Mouse (Mus musculus): ENCODE results near the gene Ntm. TPM values are rescaled to one million over a fixed set of nuclear protein-coding genes. Genes with fewer than 3 reads are reported as not detected.

Ntm gene
- total RNA-seq (2014; rRNA removed), result 140 and 162 TPM in 2 replicates
- polyA plus RNA-seq (2015; fragmentation: Nextera tagmentation; extraction: Ambion mirVana), result 155 and 235 TPM in 2 replicates

- H3K9ac ChIP-seq, result peak within 1 kb of the TSS; percentile 70
Observed at GRCm38 (mm10) chr9:29962978-29963377, at the start of gene Ntm. Gene Ntm, minus strand, starts transcription at chr9:29963141.

DNA sequence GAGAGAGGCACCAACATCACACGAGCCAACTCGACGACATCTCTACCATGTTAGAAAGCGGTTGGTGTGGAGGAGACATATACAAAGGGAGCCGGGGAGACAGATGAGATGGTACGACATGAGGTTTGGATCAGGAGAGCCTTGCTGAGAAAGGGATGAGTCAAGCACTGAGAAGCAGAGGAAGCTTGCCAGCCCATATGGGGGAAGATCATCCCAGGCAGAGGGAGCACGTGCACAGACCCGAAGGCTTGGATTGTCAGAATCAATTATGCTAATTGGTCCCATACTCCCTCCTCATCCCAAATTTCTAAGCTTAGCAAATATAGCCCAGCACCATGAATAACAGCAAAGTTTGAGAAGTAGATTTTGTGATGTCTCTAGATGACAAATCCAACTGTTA lies 42.8 kb upstream of the Ntm start:
- TF ChIP-seq CTCF (IDR thresholded peaks at IDR 0.05; ENCODE audit: low read depth), result no peak
- Histone ChIP-seq H3K4me2 (ENCODE audit: low read depth) (no peak overlapping the region), H3K27ac (ENCODE audit: low read depth, low read length) (no peak overlapping the region), H3K9me3 (ENCODE audit: low read length) (no peaks in the 10 kb centered on the region), H3K4me3 (ENCODE audit: low read depth, low read length) (no peak overlapping the region), H3K4me1 (ENCODE audit: insufficient read depth) (no peaks in the 10 kb centered on the region), H3K9ac (no peak overlapping the region), H3K36me3 (ENCODE audit: insufficient read depth) (no peaks in the 10 kb centered on the region), H3K27me3 (ENCODE audit: insufficient read depth, low read length) (no peaks in the 10 kb centered on the region)
- WGBS, result 70% methylated on average over 8 of the region's 8 CpGs
- DNase-seq, result peak; percentile 62
- ATAC-seq, result peak; percentile 60

More at GRCm38 (mm10) chr9:29962978-29963377, at the start of gene Ntm:
- no peak for TF ChIP-seq CTCF (IDR thresholded peaks at IDR 0.05; ENCODE audit: low read depth)
- Histone ChIP-seq H3K4me3 (ENCODE audit: low read depth, low read length) (peak within 1 kb of the TSS; percentile 52), H3K27ac (ENCODE audit: low read depth, low read length) (peak within 1 kb of the TSS; percentile 81), H3K27me3 (ENCODE audit: insufficient read depth, low read length) (no peaks in the 10 kb centered on the region), H3K4me1 (ENCODE audit: insufficient read depth) (peaks cover 25% of the 10 kb centered on the region), H3K4me2 (ENCODE audit: low read depth) (peak within 1 kb of the TSS; percentile 63), H3K9me3 (ENCODE audit: low read length) (no peaks in the 10 kb centered on the region), H3K36me3 (ENCODE audit: insufficient read depth) (no peaks in the 10 kb centered on the region)
- peak; percentile 89 for ATAC-seq
- peak; percentile 86 for DNase-seq
- 2% methylated on average over 8 of the region's 8 CpGs for WGBS

GRCm38 (mm10) chr9:30003612-30004011 lies 40.7 kb upstream of the Ntm start:
- no peak overlapping the region for H3K4me2 ChIP-seq (ENCODE audit: low read depth)
- H3K36me3 ChIP-seq (ENCODE audit: insufficient read depth), result no peaks in the 10 kb centered on the region
- peak; percentile 66 for TF ChIP-seq CTCF (IDR thresholded peaks at IDR 0.05; ENCODE audit: low read depth)
- ATAC-seq, result no peak
- no peak overlapping the region for H3K4me3 ChIP-seq (ENCODE audit: low read depth, low read length)
- no peak overlapping the region for H3K9ac ChIP-seq
- WGBS, result 27% methylated on average over 3 of the region's 3 CpGs
- DNase-seq, result no peak
- no peak overlapping the region for H3K27ac ChIP-seq (ENCODE audit: low read depth, low read length)
- H3K9me3 ChIP-seq (ENCODE audit: low read length), result no peaks in the 10 kb centered on the region
- H3K4me1 ChIP-seq (ENCODE audit: insufficient read depth), result no peaks in the 10 kb centered on the region
- no peaks in the 10 kb centered on the region for H3K27me3 ChIP-seq (ENCODE audit: insufficient read depth, low read length)

- Histone ChIP-seq H3K9me3 (ENCODE audit: low read length) (no peaks in the 10 kb centered on the region), H3K36me3 (ENCODE audit: insufficient read depth) (no peaks in the 10 kb centered on the region), H3K4me3 (ENCODE audit: low read depth, low read length) (no peak overlapping the region), H3K4me2 (ENCODE audit: low read depth) (no peak overlapping the region), H3K4me1 (ENCODE audit: insufficient read depth) (no peaks in the 10 kb centered on the region), H3K27me3 (ENCODE audit: insufficient read depth, low read length) (no peaks in the 10 kb centered on the region), H3K9ac (no peak overlapping the region), H3K27ac (ENCODE audit: low read depth, low read length) (no peak overlapping the region)
- no peak for TF ChIP-seq CTCF (IDR thresholded peaks at IDR 0.05; ENCODE audit: low read depth)
- WGBS, result 69% methylated on average over 5 of the region's 5 CpGs
- ATAC-seq (no peak), DNase-seq (no peak)
Observed at GRCm38 (mm10) chr9:29981177-29981915, 18.4 kb upstream of the Ntm start.

GRCm38 (mm10) chr9:29961954-29962867 lies 730 bp downstream of the Ntm start:
- peaks cover 25% of the 10 kb centered on the region for H3K4me1 ChIP-seq (ENCODE audit: insufficient read depth)
- no peaks in the 10 kb centered on the region for H3K9me3 ChIP-seq (ENCODE audit: low read length)
- H3K27ac ChIP-seq (ENCODE audit: low read depth, low read length), result peak overlapping the region; percentile 81
- no peak for TF ChIP-seq CTCF (IDR thresholded peaks at IDR 0.05; ENCODE audit: low read depth)
- peak overlapping the region; percentile 70 for H3K9ac ChIP-seq
- H3K4me3 ChIP-seq (ENCODE audit: low read depth, low read length), result peak overlapping the region; percentile 52
- no peaks in the 10 kb centered on the region for H3K36me3 ChIP-seq (ENCODE audit: insufficient read depth)
- peak; percentile 83 for ATAC-seq
- DNase-seq, result peak; percentile 73
- H3K4me2 ChIP-seq (ENCODE audit: low read depth), result peak overlapping the region; percentile 63
- 1% methylated on average over 38 of the region's 38 CpGs for WGBS
- H3K27me3 ChIP-seq (ENCODE audit: insufficient read depth, low read length), result no peaks in the 10 kb centered on the region

DNA sequence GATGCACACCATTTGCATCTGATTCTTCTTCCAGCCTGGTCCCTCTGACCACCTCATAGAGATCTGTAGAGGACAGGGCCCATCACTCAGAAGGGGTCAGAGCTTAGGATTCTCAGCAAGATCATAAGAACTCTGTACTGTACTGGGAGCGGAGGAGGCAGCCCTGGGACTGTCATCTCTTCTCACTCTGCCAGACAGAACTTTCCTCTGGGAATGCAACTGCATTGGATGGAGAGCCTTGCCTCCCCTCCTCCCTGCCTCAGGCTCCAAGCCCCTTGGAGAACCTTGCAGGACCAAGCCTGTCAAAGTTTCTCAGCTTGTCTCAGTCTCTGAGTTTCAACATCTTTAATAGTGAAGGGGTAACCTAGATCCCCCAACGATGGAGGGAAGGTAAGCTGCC lies 1.4 kb downstream of the Ntm start:
- no peaks in the 10 kb centered on the region for H3K36me3 ChIP-seq (ENCODE audit: insufficient read depth)
- peaks cover 29% of the 10 kb centered on the region for H3K4me1 ChIP-seq (ENCODE audit: insufficient read depth)
- ATAC-seq (no peak), DNase-seq (peak; percentile 34)
- H3K4me3 ChIP-seq (ENCODE audit: low read depth, low read length), result peak overlapping the region; percentile 52
- H3K9ac ChIP-seq, result peak overlapping the region; percentile 70
- 25% methylated on average over 2 of the region's 2 CpGs for WGBS
- H3K9me3 ChIP-seq (ENCODE audit: low read length), result no peaks in the 10 kb centered on the region
- no peak for TF ChIP-seq CTCF (IDR thresholded peaks at IDR 0.05; ENCODE audit: low read depth)
- peak overlapping the region; percentile 81; the same call in 1 of the 2 replicates for H3K27ac ChIP-seq (ENCODE audit: low read depth, low read length)
- peak overlapping the region; percentile 63 for H3K4me2 ChIP-seq (ENCODE audit: low read depth)
- H3K27me3 ChIP-seq (ENCODE audit: insufficient read depth, low read length), result no peaks in the 10 kb centered on the region
